Mouse (Mus musculus) heart, adult 2 months (tissue): ENCODE results near the gene Pappa. TPM values are rescaled to one million over a fixed set of nuclear protein-coding genes. Genes with fewer than 3 reads are reported as not detected.

ENCODE experiments used
- DNase-seq, 2 experiments: peaks; one replicate each; pipeline ENCODE4 v3.0.0; 2021
- H3K27ac ChIP-seq: fragments of 200-600 bp; 2 replicates; pipeline ENCODE4 v1.8.1; 2022
- H3K27me3 ChIP-seq: fragments of 200-500 bp; 2 replicates; pipeline ENCODE4 v1.6.1; 2012; ENCODE audit warnings: mild to moderate bottlenecking, low read length, inconsistent platforms, mixed read lengths; ENCODE audit not compliant: control insufficient read depth, insufficient read depth
- H3K36me3 ChIP-seq: fragments of 200-500 bp; 2 replicates; pipeline ENCODE4 v1.6.1; 2012; ENCODE audit warnings: low read length, inconsistent platforms; ENCODE audit not compliant: control insufficient read depth, insufficient read depth
- H3K4me1 ChIP-seq: fragments of 200-500 bp; 2 replicates; pipeline ENCODE4 v1.6.1; 2011; ENCODE audit warnings: low read length; ENCODE audit not compliant: control insufficient read depth, insufficient read depth
- H3K4me3 ChIP-seq: fragments of 200-600 bp; 2 replicates; pipeline ENCODE4 v1.8.1; 2022
- H3K79me2 ChIP-seq: fragments of 200-500 bp; replicated peaks from 2 replicates; pipeline ENCODE4 v1.6.1; 2012; ENCODE audit warnings: mild to moderate bottlenecking, inconsistent platforms, low read length, moderate library complexity, mixed read lengths; ENCODE audit not compliant: control insufficient read depth, insufficient read depth
- H3K9ac ChIP-seq: fragments of 200-500 bp; 2 replicates; pipeline ENCODE4 v1.6.1; 2012; ENCODE audit warnings: low read depth, mild to moderate bottlenecking, control low read depth, inconsistent platforms, low read length, mixed read lengths
- CTCF ChIP-seq: fragments of 200-600 bp; IDR thresholded peaks from 2 replicates; pipeline ENCODE4 v1.8.1; 2022; ENCODE audit warnings: antibody characterized with exemption, mild to moderate bottlenecking, moderate library complexity
- EP300 ChIP-seq: fragments of 200-500 bp; IDR thresholded peaks from 2 replicates; pipeline ENCODE4 v1.6.1; 2011; ENCODE audit warnings: low read depth, low read length, control low read depth; ENCODE audit not compliant: insufficient read depth
- POLR2A ChIP-seq: fragments of 200-500 bp; IDR thresholded peaks from 2 replicates; pipeline ENCODE4 v1.6.1; 2011; ENCODE audit warnings: mild to moderate bottlenecking, low read depth, low read length, control low read depth; ENCODE audit not compliant: insufficient read depth
- WGBS: fragments of 180-500 bp; shearing (Covaris S2); methylation state at CpG from one replicate; pipeline ENCODE4 v1.1.7; 2018; 5-methylcytosine and 5-hydroxymethylcytosine counted together
- intact Hi-C: fragments of 180-260 bp; cut with DNase I; formaldehyde crosslinking; loops from one replicate; pipeline ENCODE4 v1.15.1; 2025
- polyA plus RNA-seq: library from polyadenylated mRNA; depleted of rRNA; stranded (reverse); fragments of >200 nt; gene quantifications from 2 replicates; pipeline ENCODE4 v1.2.3, GENCODE M21; 2012
- total RNA-seq, 2 experiments: library from RNA; stranded (reverse); gene quantifications; 2 replicates each; pipeline ENCODE4 v1.2.3; 2021

The Pappa gene
- total and polyA plus RNA-seq, 3 experiments = 0.16 to 0.41 (median 0.39) TPM

DNA sequence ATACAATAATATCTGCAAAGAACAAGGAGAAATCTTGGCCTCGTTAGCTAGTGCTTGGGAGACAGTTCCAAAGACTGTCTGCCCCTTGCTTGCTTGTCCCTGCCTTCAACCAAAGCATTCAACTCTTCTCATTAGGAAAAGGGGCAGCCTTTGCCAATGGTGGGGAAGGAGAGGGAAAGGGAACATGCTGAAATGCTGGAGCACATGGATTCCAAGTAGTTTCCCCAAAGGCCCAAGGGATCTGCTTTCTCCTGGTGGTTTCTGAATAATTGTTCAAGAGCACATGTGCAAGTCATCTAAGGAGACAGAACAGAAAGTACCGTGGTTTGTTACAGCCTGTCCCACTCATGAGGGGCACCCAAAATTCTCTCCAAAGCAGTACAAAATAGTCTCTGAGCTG, 146.0 kb downstream of the Pappa start:
- Histone ChIP-seq H3K36me3 (no peaks in the 10 kb centered on the region), H3K4me3 (no peak overlapping the region), H3K27ac (no peak overlapping the region), H3K79me2 (no peaks in the 10 kb centered on the region), H3K4me1 (no peaks in the 10 kb centered on the region), H3K9ac (no peak overlapping the region), H3K27me3 (no peaks in the 10 kb centered on the region)
- intact Hi-C loops = no loop called here
- TF ChIP-seq EP300 = no peak
- TF ChIP-seq CTCF = no peak
- TF ChIP-seq POLR2A = no peak
- no peak for DNase-seq
- 62% methylated on average over 2 of the region's 2 CpGs for WGBS

DNA sequence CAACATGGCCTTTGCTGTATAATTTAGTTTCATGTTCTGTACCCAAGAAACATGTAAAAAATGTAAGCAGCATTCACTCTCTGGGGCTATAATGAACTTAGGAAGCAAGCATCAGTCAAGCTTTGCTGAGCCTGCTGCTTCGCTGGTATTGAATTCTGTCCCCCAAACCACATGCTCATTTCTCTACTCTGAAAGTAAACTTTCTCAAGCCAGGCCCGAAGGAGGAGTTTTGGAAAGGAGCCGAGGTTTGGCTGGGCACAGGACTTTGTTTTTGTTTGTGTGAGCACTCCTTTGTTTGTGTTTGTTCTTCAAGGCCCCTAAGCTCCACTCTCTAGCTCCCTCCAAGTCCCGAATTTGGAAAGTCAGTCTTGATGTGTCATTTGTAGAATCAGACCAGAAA, 148.3 kb downstream of the Pappa start:
- DNase-seq = no peak
- no peak for TF ChIP-seq POLR2A
- no peak for TF ChIP-seq EP300
- H3K79me2 ChIP-seq = no peaks in the 10 kb centered on the region
- no peaks in the 10 kb centered on the region for H3K4me1 ChIP-seq
- H3K4me3 ChIP-seq = no peak overlapping the region
- H3K9ac ChIP-seq = no peak overlapping the region
- intact Hi-C loops = no loop called here
- 51% methylated on average over 4 of the region's 4 CpGs for WGBS
- H3K27ac ChIP-seq = no peak overlapping the region
- no peaks in the 10 kb centered on the region for H3K36me3 ChIP-seq
- no peaks in the 10 kb centered on the region for H3K27me3 ChIP-seq

DNA sequence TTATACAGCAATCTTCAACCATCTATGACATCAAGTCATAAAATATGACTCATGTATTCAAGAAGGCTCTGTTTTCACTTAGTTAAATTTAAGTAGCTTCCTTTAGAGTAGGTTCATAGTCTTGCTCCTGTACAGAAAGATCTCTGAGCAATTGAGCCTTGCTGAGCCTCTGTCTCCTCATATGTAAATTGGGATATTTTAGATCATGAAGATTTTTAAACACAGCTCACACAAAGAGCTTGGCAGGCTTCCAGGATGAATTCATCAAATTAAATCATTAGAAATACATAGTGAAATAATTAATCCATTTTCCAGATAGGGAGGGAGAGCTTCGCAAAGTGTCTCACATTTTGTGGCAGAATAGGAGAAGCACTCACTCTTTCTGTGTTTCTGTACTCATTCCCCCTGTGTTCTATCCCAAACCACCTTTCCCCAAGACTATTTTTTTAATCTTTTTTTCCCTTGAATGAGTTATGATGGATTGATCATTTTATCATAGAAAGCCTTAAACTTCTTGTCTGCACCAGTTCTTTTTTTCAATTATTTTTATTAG, 149.4 kb downstream of the Pappa start:
- TF ChIP-seq CTCF (no peak), POLR2A (no peak), EP300 (no peak)
- no peak overlapping the region for H3K4me3 ChIP-seq
- DNase-seq = no peak
- no peak overlapping the region for H3K27ac ChIP-seq
- intact Hi-C loops = no loop called here
- H3K4me1 ChIP-seq = no peaks in the 10 kb centered on the region
- 97% methylated on average over 1 of the region's 1 CpGs for WGBS
- H3K36me3 ChIP-seq = no peaks in the 10 kb centered on the region
- no peaks in the 10 kb centered on the region for H3K79me2 ChIP-seq
- no peak overlapping the region for H3K9ac ChIP-seq
- H3K27me3 ChIP-seq = no peaks in the 10 kb centered on the region

- WGBS = 84% methylated on average over 10 of the region's 10 CpGs
- H3K4me3 ChIP-seq = no peak overlapping the region
- H3K9ac ChIP-seq = no peak overlapping the region
- no peak for DNase-seq
- H3K4me1 ChIP-seq = no peaks in the 10 kb centered on the region; the same call in none of the 2 replicates
- H3K79me2 ChIP-seq = no peaks in the 10 kb centered on the region
- H3K27me3 ChIP-seq = no peaks in the 10 kb centered on the region
- no peaks in the 10 kb centered on the region for H3K36me3 ChIP-seq
- TF ChIP-seq POLR2A (no peak), CTCF (no peak)
- intact Hi-C loops = no loop called here
- H3K27ac ChIP-seq = no peak overlapping the region
These were observed 154.7 kb downstream of the Pappa start for GRCm38 (mm10) chr4:65278451-65279271.

GRCm38 (mm10) chr4:65279272-65279653, 155.3 kb downstream of the Pappa start:
- H3K27ac ChIP-seq = no peak overlapping the region
- H3K9ac ChIP-seq = no peak overlapping the region
- no peak for DNase-seq
- no peak overlapping the region for H3K4me3 ChIP-seq
- TF ChIP-seq POLR2A (no peak), CTCF (no peak), EP300 (no peak)
- intact Hi-C loops = no loop called here
- no peaks in the 10 kb centered on the region; the same call in none of the 2 replicates for H3K4me1 ChIP-seq
- H3K27me3 ChIP-seq = no peaks in the 10 kb centered on the region
- 32% methylated on average over 4 of the region's 4 CpGs for WGBS
- H3K36me3 ChIP-seq = no peaks in the 10 kb centered on the region
- H3K79me2 ChIP-seq = no peaks in the 10 kb centered on the region

- Histone ChIP-seq H3K4me1 (no peaks in the 10 kb centered on the region; the same call in none of the 2 replicates), H3K9ac (no peak overlapping the region), H3K36me3 (no peaks in the 10 kb centered on the region), H3K27me3 (no peaks in the 10 kb centered on the region), H3K79me2 (no peaks in the 10 kb centered on the region), H3K27ac (no peak overlapping the region), H3K4me3 (no peak overlapping the region)
- TF ChIP-seq EP300 (no peak), CTCF (no peak), POLR2A (no peak)
- intact Hi-C loops = no loop called here
- 29% methylated on average over 7 of the region's 7 CpGs for WGBS
- DNase-seq = no peak
These were observed 156.2 kb downstream of the Pappa start for GRCm38 (mm10) chr4:65279979-65280677.
